Comparison of ENCODE assay signal across 10 mouse cellular contexts in genomic region chr15:96743257-96743656, GRCm38 (mm10). TPM values are rescaled to one million over a fixed set of nuclear protein-coding genes. Genes with fewer than 3 reads are reported as not detected.
DNase-seq lines count a peak whose midpoint lies in the region; ATAC-seq and TF ChIP-seq lines count a peak whose summit lies in the region.
"Had no signal": no experiment of that assay in that cellular context is flagged by ENCODE, and none has a peak within 500 bp of the region (broad histone marks: within the 10 kb centered on the region; RNA-seq: fewer than 3 reads in every experiment).

No protein-coding gene starts in this region.

- no peak overlapping the region for H3K4me3 ChIP-seq in bone marrow, adult 2 months (replicated peaks; ENCODE audit: control insufficient read depth, low read depth, low read length)
- no peak overlapping the region for H3K4me3 ChIP-seq in macrophage (ENCODE audit: inconsistent target)
- no peak overlapping the region for H3K4me3 ChIP-seq in forebrain, embryonic 14.5 days (ENCODE audit: low read depth, low read length)
- no peak overlapping the region for H3K4me3 ChIP-seq in forebrain, embryonic 13.5 days
- H3K4me3 ChIP-seq: embryonic facial prominence, embryonic 12.5 days; neural tube, embryonic 13.5 days had no signal

- TF ChIP-seq CTCF in bone marrow, adult 2 months (IDR thresholded peaks at IDR 0.05; ENCODE audit: control insufficient read depth, insufficient read depth, low read length): no peak

- H3K79me2 ChIP-seq in macrophage (ENCODE audit: inconsistent target): no peaks in the 10 kb centered on the region

- DNase-seq in adrenal gland, postnatal 10 days: peak; percentile 59
- DNase-seq in adrenal gland, postnatal 25 days: no peak
- DNase-seq in liver: peak; percentile 28
- DNase-seq in forebrain, embryonic 14.5 days (ENCODE audit: low spot score): no peak

- no peaks in the 10 kb centered on the region for H3K27me3 ChIP-seq in forebrain, embryonic 14.5 days (replicated peaks; ENCODE audit: control insufficient read depth, insufficient read depth, low read length)
- H3K27me3 ChIP-seq in forebrain, embryonic 13.5 days: no peaks in the 10 kb centered on the region
- H3K27me3 ChIP-seq: embryonic facial prominence, embryonic 12.5 days; neural tube, embryonic 13.5 days had no signal

- WGBS in bone marrow, adult 2 months: 34% methylated on average over 6 of the region's 6 CpGs
- 9% methylated on average over 6 of the region's 6 CpGs for WGBS in macrophage (ENCODE audit: missing documents)
- WGBS in forebrain, embryonic 14.5 days: 90% methylated on average over 6 of the region's 6 CpGs
- WGBS in forebrain, embryonic 13.5 days: 86% methylated on average over 6 of the region's 6 CpGs

- no peak for ATAC-seq in forebrain, embryonic 14.5 days
- no peak for ATAC-seq in frontal cortex, adult (ENCODE audit: low TSS enrichment)
- no peak for ATAC-seq in forebrain, embryonic 13.5 days

- H3K9ac ChIP-seq in forebrain, embryonic 14.5 days (ENCODE audit: low read length): no peak overlapping the region
- H3K9ac ChIP-seq in forebrain, embryonic 13.5 days: no peak overlapping the region
- H3K9ac ChIP-seq: embryonic facial prominence, embryonic 12.5 days; neural tube, embryonic 13.5 days had no signal

- peak overlapping the region; percentile 53 for H3K27ac ChIP-seq in bone marrow, adult 2 months (ENCODE audit: control insufficient read depth, insufficient read depth, low read depth, low read length, poor library complexity)
- peak overlapping the region; percentile 62 for H3K27ac ChIP-seq in macrophage
- no peak overlapping the region for H3K27ac ChIP-seq in forebrain, embryonic 14.5 days (ENCODE audit: low read depth, low read length)
- no peak overlapping the region for H3K27ac ChIP-seq in forebrain, embryonic 13.5 days
- H3K27ac ChIP-seq: embryonic facial prominence, embryonic 12.5 days; neural tube, embryonic 13.5 days had no signal

- H3K4me2 ChIP-seq in forebrain, embryonic 14.5 days (ENCODE audit: low read length): no peak overlapping the region
- no peak overlapping the region for H3K4me2 ChIP-seq in forebrain, embryonic 13.5 days
- H3K4me2 ChIP-seq: embryonic facial prominence, embryonic 12.5 days; neural tube, embryonic 13.5 days had no signal

- TF ChIP-seq POLR2A in bone marrow, adult 2 months (IDR thresholded peaks at IDR 0.05; ENCODE audit: borderline replicate concordance, control insufficient read depth, low read depth, low read length): no peak

- no peaks in the 10 kb centered on the region for H3K9me3 ChIP-seq in forebrain, embryonic 14.5 days (replicated peaks; ENCODE audit: control insufficient read depth, low read length)
- H3K9me3 ChIP-seq in forebrain, embryonic 13.5 days (replicated peaks): no peaks in the 10 kb centered on the region
- H3K9me3 ChIP-seq: embryonic facial prominence, embryonic 12.5 days; neural tube, embryonic 13.5 days had no signal

- H3K36me3 ChIP-seq in macrophage (ENCODE audit: inconsistent target): no peaks in the 10 kb centered on the region
- H3K36me3 ChIP-seq in forebrain, embryonic 14.5 days (ENCODE audit: control insufficient read depth, insufficient read depth, low read length): no peaks in the 10 kb centered on the region
- H3K36me3 ChIP-seq in forebrain, embryonic 13.5 days (ENCODE audit: poor library complexity, severe bottlenecking): no peaks in the 10 kb centered on the region
- H3K36me3 ChIP-seq: embryonic facial prominence, embryonic 12.5 days; neural tube, embryonic 13.5 days had no signal

- peaks cover 9% of the 10 kb centered on the region for H3K4me1 ChIP-seq in bone marrow, adult 2 months (ENCODE audit: control insufficient read depth, insufficient read depth, low read length)
- no peaks in the 10 kb centered on the region for H3K4me1 ChIP-seq in forebrain, embryonic 14.5 days (ENCODE audit: control insufficient read depth, insufficient read depth, low read length)
- no peaks in the 10 kb centered on the region; the same call in 1 of the 2 replicates for H3K4me1 ChIP-seq in forebrain, embryonic 13.5 days
- H3K4me1 ChIP-seq: embryonic facial prominence, embryonic 12.5 days; neural tube, embryonic 13.5 days had no signal

RNA-seq across cellular contexts. Expression of gene Slc38a2, which starts 43.7 kb away (rescaled TPM):
- total RNA-seq in adrenal gland, postnatal 10 days (2021): 100 to 1,000 TPM in 1 of 2 experiments, 10 to 100 TPM in 1; 99.1 to 143 TPM
- total RNA-seq in adrenal gland, postnatal 25 days (2021): 150 and 180 TPM in 2 replicates
- 22.5 and 51.3 TPM in 2 replicates for polyA plus RNA-seq in bone marrow, adult 2 months (2011; ENCODE audit: insufficient read depth, insufficient read length, low replicate concordance, missing spikeins)
- 100 to 1,000 TPM in 9 of 26 experiments, 10 to 100 TPM in 17; 12.5 to 208 (median 81.7) TPM for total RNA-seq in macrophage (2018; cell fraction: chromatin; rRNA removed)
- total RNA-seq in macrophage (2018; cell fraction: cytosol; rRNA removed): 10 to 100 TPM; 11.6 to 70.8 (median 26.9) TPM
- total RNA-seq in macrophage (2018; cell fraction: nucleus; rRNA removed): 100 to 1,000 TPM in 13 of 26 experiments, 10 to 100 TPM in 13; 44.0 to 189 (median 105) TPM
- polyA plus RNA-seq in macrophage (2018): 7.9 to 34.0 TPM (median 16.4 TPM) in 3 replicates
- polyA plus RNA-seq in forebrain, embryonic 14.5 days (2014; fragmentation: Nextera tagmentation; extraction: Ambion mirVana): 142 and 195 TPM in 2 replicates
- polyA plus RNA-seq in forebrain, embryonic 13.5 days (2015; fragmentation: Nextera tagmentation; extraction: Ambion mirVana): 148 and 156 TPM in 2 replicates

Comparison
In these comparisons a context has a peak if more than half of its experiments do, and no peak if none do; other contexts are left out.
1. DNase-seq: peak in adrenal gland, postnatal 10 days (single experiment) and liver (single experiment); none in adrenal gland, postnatal 25 days (single experiment) and forebrain, embryonic 14.5 days (single experiment).
2. H3K27ac ChIP-seq: peak in bone marrow, adult 2 months (single experiment) and macrophage (single experiment); none in forebrain, embryonic 14.5 days (single experiment) and forebrain, embryonic 13.5 days (single experiment).